Mouse (Mus musculus) ES-E14 (cell line): ENCODE measurements around the gene Smagp. TPM values are rescaled to one million over a fixed set of nuclear protein-coding genes. Genes with fewer than 3 reads are reported as not detected.

Experiments
- DNase-seq: peaks from one replicate; pipeline ENCODE4 v3.0.0-alpha.2; 2013; ENCODE audit warnings: low read depth, low spot score
- H3K27ac ChIP-seq: 2 replicates; pipeline ENCODE4 v1.5.1; 2012; ENCODE audit warnings: low read depth, mild to moderate bottlenecking, low read length, moderate library complexity, mixed read lengths; ENCODE audit not compliant: poor library complexity, insufficient read depth, severe bottlenecking
- H3K36me3 ChIP-seq: 2 replicates; pipeline ENCODE4 v1.6.1; 2012; ENCODE audit warnings: mild to moderate bottlenecking, low read length, moderate library complexity, mixed read lengths; ENCODE audit not compliant: control insufficient read depth, poor library complexity, insufficient read depth, severe bottlenecking
- H3K4me1 ChIP-seq, 2 experiments: fragments of 150-350 bp in 1 of 2; sonication (generic) in 1 of 2; 2 replicates each; pipeline ENCODE4 v1.6.1; 2012; ENCODE audit warnings: low read length in 2 of 2, mild to moderate bottlenecking in 1 of 2, mixed read lengths in 1 of 2; ENCODE audit not compliant: control insufficient read depth in 2 of 2, insufficient read depth in 2 of 2, poor library complexity in 1 of 2
- H3K4me3 ChIP-seq, 2 experiments: fragments of 150-350 bp in 1 of 2; sonication (generic) in 1 of 2; 2 replicates each; pipeline ENCODE4 v1.5.1; 2012; ENCODE audit warnings: low read length in 2 of 2, low read depth in 1 of 2, mild to moderate bottlenecking in 1 of 2, mixed read lengths in 1 of 2; ENCODE audit not compliant: insufficient read depth in 1 of 2, poor library complexity in 1 of 2, severe bottlenecking in 1 of 2
- H3K9ac ChIP-seq: 2 replicates; pipeline ENCODE4 v1.6.1; 2012; ENCODE audit warnings: low read depth, mild to moderate bottlenecking, low read length, mixed read lengths; ENCODE audit not compliant: poor library complexity, insufficient read depth, severe bottlenecking
- H3K9me3 ChIP-seq: fragments of 150-350 bp; sonication (generic); 2 replicates; pipeline ENCODE4 v1.6.1; 2012; ENCODE audit warnings: low read depth, mild to moderate bottlenecking, low read length; ENCODE audit not compliant: control insufficient read depth, insufficient read depth
- CHD2 ChIP-seq: IDR thresholded peaks from 2 replicates; pipeline ENCODE4 v1.6.1; 2014; ENCODE audit warnings: mild to moderate bottlenecking, low read depth, low read length, inconsistent platforms
- HCFC1 ChIP-seq: IDR thresholded peaks from 2 replicates; pipeline ENCODE4 v1.6.1; 2012; ENCODE audit warnings: low read length, inconsistent platforms, borderline replicate concordance; ENCODE audit not compliant: insufficient read depth
- MAFK ChIP-seq: IDR thresholded peaks from 2 replicates; pipeline ENCODE4 v1.6.1; 2014; ENCODE audit warnings: mild to moderate bottlenecking, low read depth, low read length, inconsistent platforms; ENCODE audit not compliant: insufficient read depth
- ZC3H11A ChIP-seq: IDR thresholded peaks from 2 replicates; pipeline ENCODE4 v1.6.1; 2012; ENCODE audit warnings: low read depth, mild to moderate bottlenecking, inconsistent platforms, low read length, borderline replicate concordance
- ZNF384 ChIP-seq: IDR thresholded peaks from 2 replicates; pipeline ENCODE4 v1.6.1; 2012; ENCODE audit warnings: low read depth, low read length, inconsistent platforms
- in situ Hi-C, 2 experiments: fragments of 600-800 bp; cut with MboI; formaldehyde crosslinking; loops; one replicate each; pipeline ENCODE4 v1.15.1; 2025; ENCODE audit warnings: low sequenced_read_pairs in 2 of 2, inconsistent platforms in 1 of 2; ENCODE audit not compliant: unreplicated experiment in 2 of 2
- total RNA-seq: library from RNA; depleted of rRNA; stranded (reverse); fragments of 300-350 nt; gene quantifications from 2 replicates; pipeline ENCODE4 v1.2.3, GENCODE M21; 2012

Smagp gene
- total RNA-seq, 1 experiment = 20.0 TPM

DNA sequence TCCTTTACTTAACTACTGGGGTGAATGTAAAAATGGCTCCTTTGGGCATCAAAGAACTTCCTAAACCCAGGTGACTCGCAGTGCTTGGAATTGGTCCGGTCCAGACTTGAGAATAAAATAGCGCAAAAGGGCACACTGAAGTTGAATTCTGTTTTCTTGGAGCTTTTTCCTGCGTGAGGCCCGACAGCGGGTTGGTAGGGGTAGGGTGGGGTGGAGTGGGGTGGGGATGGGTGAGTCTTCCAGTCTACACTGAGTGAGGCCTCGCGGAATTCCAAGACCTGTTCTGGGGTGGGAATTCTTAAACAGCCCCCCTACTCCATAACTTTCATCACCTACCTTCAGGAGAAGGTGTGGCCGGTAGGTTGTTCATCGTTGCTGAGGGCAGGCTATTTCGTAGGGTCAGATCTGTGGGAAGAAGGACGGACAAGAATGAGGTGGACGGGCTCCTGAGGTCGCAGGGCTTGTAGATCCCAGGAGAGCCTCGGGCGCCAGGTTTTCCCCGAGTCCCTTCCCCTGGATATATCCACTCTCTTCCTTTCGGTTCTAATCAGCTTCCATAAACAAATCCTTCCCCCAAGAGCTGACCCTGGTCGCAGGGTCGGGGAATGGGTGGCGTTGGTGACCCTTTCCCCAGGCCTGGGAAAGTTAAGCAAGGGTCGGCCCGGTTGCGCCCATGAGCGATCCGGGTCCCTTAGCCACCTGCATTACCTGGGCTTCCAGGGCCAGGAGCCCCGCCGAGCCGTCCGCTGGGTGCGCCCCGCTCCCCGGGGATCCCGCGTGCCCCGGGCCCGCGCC lies 692 bp downstream of the Smagp start:
- H3K4me3 ChIP-seq = peak overlapping the region; percentile 76 to 78
- TF ChIP-seq ZNF384 (no peak), CHD2 (no peak), HCFC1 (no peak), ZC3H11A (no peak), MAFK (no peak)
- no peaks in the 10 kb centered on the region for H3K9me3 ChIP-seq
- peak overlapping the region; percentile 76 for H3K9ac ChIP-seq
- no peak overlapping the region; the same call in 1 of the 2 replicates for H3K27ac ChIP-seq
- in situ Hi-C loops = no loop called here
- peaks cover 6% of the 10 kb centered on the region; the same call in 1 of the 2 replicates for H3K36me3 ChIP-seq
- H3K4me1 ChIP-seq = peaks cover 9 to 38% of the 10 kb centered on the region in 2 experiments; a peak in 3 of 4 replicates
- no peak for DNase-seq

DNA sequence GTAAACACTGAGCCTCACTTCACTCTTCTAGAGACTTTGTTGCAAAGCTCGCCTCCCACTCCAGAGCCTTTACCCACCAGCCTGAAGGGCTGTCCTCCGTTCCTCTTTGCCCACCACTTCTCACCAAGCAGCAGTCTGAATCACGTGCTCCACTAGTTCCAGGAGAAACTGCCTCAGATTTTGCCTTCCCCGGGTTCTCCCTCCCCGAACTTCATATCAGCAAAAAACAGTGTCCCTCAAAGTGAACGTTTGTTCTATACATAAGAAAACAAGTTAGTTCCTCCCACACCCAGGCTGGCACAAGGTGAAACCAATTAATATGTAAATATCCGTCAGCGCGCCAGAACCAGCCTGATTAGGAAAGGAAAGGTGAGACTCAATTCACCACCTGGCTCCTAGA lies 1.5 kb downstream of the Smagp start:
- Histone ChIP-seq H3K36me3 (peaks cover 6% of the 10 kb centered on the region; the same call in 1 of the 2 replicates), H3K9me3 (no peaks in the 10 kb centered on the region), H3K9ac (no peak overlapping the region), H3K27ac (peak overlapping the region; percentile 23; the same call in 1 of the 2 replicates), H3K4me1 (peaks cover 9 to 39% of the 10 kb centered on the region in 2 experiments; a peak in 3 of 4 replicates), H3K4me3 (peak overlapping the region; percentile 76 to 78)
- no peak for TF ChIP-seq ZNF384
- TF ChIP-seq ZC3H11A = no peak
- no peak for TF ChIP-seq HCFC1
- no peak for TF ChIP-seq MAFK
- TF ChIP-seq CHD2 = no peak
- in situ Hi-C loops = no loop called here
- no peak for DNase-seq

DNA sequence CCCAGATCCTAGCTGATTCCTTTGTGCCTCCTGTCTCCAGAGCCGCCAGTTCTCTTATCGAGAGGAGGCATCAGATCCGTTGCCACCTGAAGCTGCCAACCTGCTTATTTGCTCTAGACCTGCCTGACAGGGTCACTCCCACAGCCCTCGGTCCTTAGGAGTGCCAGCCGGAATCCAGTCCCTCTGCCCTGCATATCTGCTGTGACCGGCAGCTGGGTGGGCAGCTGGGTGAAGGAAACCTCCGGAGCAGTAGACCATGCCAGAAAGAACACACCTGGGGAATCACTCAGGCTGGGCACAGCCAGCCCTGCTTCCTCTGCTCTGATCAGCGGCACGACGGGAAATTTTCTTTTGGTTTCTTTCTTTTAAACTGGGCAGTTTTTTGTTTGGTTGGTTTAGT lies 3.4 kb downstream of the Smagp start:
- Histone ChIP-seq H3K4me3 (no peak overlapping the region), H3K4me1 (peaks cover 17 to 48% of the 10 kb centered on the region in 2 experiments; a peak in 3 of 4 replicates)
- no peak for DNase-seq

DNA sequence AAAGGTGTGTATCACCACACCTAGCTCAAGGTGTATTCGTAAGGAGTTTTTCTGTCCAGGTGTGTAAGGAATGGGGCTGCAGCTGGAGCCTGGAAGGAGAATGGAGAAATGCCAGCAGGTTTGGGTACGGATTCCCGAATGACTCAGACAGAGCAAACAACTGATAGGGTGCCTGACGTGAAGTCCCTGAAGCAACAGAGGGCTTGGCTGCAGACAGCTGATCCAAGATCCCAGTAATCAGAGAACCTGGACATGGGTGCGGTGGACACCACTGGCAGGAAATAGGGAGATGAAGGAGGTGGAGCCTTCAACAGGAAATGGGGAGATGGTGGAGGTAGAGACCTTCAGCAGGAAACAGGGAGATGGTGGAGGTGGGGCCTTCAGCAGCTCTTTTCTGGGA lies 4.4 kb downstream of the Smagp start:
- no peak overlapping the region for H3K27ac ChIP-seq
- H3K9ac ChIP-seq = no peak overlapping the region
- no peak overlapping the region for H3K4me3 ChIP-seq
- H3K4me1 ChIP-seq = peaks cover 17 to 41% of the 10 kb centered on the region in 2 experiments; a peak in 3 of 4 replicates
- H3K9me3 ChIP-seq = no peaks in the 10 kb centered on the region
- peaks cover 6% of the 10 kb centered on the region; the same call in 1 of the 2 replicates for H3K36me3 ChIP-seq
- no peak for DNase-seq
- in situ Hi-C loops = no loop called here
- TF ChIP-seq ZNF384 (no peak), ZC3H11A (no peak), CHD2 (no peak), HCFC1 (no peak), MAFK (no peak)

More for the DNA sequence above, 3.4 kb downstream of the Smagp start:
- in situ Hi-C loops = no loop called here
- H3K9ac ChIP-seq = 0 out of 2 replicates have a peak overlapping the region, but pooled peaks have one; percentile 26
- peaks cover 6% of the 10 kb centered on the region; the same call in 1 of the 2 replicates for H3K36me3 ChIP-seq
- no peaks in the 10 kb centered on the region for H3K9me3 ChIP-seq
- TF ChIP-seq HCFC1 (no peak), MAFK (no peak), ZNF384 (no peak), ZC3H11A (no peak), CHD2 (no peak)
- no peak overlapping the region for H3K27ac ChIP-seq
